Mouse (Mus musculus): ENCODE measurements around the gene Txn2.

Txn2 gene

DNA sequence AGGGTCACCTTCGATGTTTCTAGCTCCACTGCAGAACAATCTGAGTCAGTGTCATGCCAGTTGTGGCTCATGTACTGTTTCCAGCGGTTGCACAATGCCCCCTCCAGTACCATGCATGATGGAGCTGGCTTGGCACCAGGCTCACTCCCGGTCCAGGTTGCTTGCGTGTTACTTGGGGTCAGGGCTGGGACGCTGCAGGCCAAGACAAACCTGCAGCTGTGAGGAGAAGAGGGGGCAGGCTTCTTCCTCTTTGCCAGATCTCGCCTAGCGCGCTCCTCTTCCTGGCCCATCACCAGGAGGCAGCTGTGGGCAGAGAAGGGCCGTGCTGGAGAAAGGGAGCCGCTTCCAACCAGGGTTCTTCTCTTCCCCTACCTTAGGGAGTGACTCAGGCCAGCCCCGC is 5.5 kb upstream of the Txn2 start:
- DNase-seq (ENCODE audit: low read depth, low spot score): no peak

DNA sequence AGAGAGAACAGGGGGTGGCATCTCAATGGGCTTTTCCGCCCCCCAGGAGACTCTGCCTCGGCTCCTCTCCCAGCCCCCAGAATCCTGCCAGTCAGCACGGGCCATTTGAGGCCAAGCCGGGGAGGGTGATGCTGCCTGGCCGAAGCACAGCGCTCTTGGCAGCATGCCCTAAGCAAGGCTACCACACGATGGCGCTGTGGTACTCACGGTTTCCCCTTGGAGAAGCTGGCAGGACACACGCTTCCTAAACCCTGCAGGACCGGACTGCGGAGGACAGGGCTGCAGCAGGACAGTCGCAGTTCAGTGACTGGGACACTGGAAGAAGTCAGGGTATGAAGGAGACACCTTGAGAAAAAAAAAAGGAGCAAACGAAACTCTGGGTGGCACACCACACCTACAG is 5.0 kb upstream of the Txn2 start:
- DNase-seq (ENCODE audit: low read depth, low spot score): no peak

- no peak for DNase-seq (ENCODE audit: low read depth, low spot score)
Observed at GRCm38 (mm10) chr15:77933222-77933621, 4.4 kb upstream of the Txn2 start.

DNA sequence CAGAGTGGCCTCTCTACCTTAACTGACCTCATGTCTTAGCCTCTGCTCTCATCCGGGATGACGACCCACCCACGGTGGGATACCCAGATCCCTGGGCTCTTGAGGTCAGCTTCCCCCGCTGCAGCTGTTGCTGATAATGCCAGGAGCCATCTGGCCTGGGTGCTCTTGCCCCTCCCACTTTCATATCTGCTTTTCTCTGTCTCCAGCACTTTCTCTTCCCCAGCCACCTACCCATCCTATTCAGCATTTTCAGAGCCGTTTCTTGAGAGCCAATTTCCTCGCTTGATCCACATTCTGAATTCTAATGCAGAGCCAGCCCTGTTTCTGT is 2.8 kb upstream of the Txn2 start:
- no peak for DNase-seq (ENCODE audit: low read depth, low spot score)

GRCm38 (mm10) chr15:77930986-77931688 is 2.3 kb upstream of the Txn2 start:
- no peak for DNase-seq (ENCODE audit: low read depth, low spot score)

- no peak for DNase-seq (ENCODE audit: low read depth, low spot score)
Observed at GRCm38 (mm10) chr15:77929804-77930203, 998 bp upstream of the Txn2 start.

DNA sequence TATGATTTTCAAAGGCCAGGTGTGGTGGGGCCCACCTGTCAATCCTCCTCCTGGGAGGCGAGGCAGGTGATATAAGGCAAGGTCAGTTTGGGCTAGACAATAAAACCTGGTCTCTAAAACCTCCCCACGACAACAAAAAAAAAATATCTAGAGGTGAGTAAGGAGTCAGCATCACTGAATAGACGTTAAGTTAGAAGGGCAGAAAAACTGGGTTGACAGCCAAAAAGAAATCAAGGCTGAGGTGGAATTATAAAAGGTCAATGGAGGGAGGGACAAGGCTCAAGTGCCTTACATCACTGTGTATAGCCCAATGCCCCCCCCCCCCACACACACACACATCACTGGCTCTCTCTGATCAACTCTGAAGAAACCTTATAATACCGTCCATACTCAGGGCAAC is 715 bp downstream of the Txn2 start:
- no peak for DNase-seq (ENCODE audit: low read depth, low spot score)

- DNase-seq (ENCODE audit: low read depth, low spot score): no peak
Observed at GRCm38 (mm10) chr15:77926921-77927320, 1.9 kb downstream of the Txn2 start.

- DNase-seq (ENCODE audit: low read depth, low spot score): no peak
Observed at GRCm38 (mm10) chr15:77925195-77925594, 3.6 kb downstream of the Txn2 start.

DNA sequence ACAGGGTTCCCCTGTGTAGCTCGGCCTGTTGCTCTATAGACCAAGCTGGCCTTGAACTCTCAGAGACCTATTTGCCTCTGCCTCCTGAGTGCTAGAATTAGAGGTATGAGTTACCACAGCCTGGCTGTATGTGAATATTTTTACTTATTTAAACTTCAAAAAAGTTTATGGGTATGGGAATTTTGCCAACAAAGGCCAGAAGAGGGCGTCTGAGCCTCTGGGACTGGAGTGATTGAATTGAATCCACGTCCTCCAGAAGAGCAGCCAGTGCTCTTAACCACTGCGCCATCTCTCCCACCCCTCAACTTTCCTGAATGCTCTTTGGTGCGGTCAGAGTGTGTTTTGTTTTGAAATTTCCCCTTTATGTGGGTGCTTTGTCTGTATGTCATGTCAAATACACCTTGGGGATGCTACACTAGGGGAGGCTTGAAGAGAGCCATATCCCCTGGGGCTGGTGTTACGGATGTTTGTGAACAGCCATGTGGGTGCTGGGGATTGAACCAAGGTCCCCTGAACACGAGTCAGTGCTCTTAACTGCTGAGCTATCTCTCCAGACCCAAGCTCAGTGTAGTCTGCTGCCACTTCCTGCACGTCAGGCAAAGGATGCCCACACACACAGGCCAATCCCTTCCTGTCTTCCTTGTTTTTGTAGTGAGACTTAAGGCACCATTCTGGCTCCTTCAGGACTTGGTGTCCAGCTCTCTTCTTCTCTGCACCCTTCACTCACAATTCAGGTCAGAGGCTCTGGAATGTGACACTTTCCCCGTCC is 5.4 kb downstream of the Txn2 start:
- DNase-seq (ENCODE audit: low read depth, low spot score): no peak

GRCm38 (mm10) chr15:77922710-77923109 is 6.1 kb downstream of the Txn2 start:
- DNase-seq (ENCODE audit: low read depth, low spot score): no peak

DNA sequence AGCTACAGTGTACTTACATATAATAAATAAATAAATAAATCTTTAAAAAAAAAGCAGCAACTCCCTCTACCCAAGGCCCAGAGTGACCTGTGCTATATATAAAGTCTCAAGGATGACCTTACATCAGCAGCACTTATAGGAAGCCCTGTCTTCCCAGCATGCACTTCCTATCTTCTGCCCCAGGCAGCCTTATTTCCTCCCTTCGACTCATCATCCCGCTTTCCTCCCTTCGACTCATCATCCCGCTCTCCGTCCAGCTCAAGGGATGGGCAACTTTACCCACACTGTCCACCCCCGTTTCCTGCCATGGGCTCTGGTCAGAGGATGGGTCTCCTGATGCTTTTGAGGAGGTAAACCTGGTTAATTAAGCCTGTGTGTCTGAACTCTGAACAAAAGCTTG is 7.2 kb downstream of the Txn2 start:
- no peak for DNase-seq (ENCODE audit: low read depth, low spot score)

DNA sequence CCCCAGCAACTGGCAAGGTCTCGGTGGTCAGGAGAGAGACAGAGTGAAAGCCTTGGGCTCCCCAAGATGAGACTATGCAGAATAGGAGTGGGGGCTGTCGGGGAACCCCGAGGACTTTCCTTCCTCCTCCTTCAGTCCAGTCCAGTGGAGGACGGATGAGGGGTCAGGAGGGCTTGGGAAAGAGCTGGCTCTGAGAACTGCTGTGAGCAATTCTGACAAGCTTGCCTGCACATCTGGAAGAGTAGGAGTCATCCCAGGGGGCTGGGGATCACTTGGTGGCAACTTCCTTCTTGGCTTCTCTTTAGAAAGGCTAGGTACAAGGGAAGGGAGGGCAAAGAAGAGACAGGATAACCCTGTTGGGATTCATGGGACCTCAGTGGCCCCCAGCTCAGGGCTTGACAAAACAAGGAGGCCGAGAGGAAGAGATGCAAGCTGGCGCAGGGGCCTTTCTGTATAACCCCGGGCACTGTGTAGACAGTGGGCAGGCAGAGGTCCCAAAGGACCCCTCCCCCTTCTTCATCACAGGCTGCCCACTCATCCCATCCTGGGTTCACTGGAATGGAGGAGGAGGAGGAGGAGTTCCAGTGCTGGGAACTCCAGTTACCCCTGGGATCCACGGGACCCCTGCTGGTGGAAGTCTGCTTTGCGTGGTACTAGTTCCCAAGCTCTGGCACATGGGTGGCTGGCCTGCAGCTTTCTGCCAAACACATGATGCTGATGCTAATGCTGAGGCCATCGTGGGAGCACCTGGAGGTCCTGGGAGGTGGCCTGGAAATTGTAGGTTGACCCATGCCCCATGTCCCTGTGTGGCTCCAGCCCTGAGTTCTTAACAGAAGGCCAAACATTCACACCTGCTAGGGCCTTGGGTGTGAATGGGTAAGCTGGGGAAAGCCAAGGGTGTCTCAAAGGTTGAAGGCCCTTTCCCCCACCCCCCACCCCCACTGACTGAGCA is 8.0 kb downstream of the Txn2 start:
- DNase-seq (ENCODE audit: low read depth, low spot score): no peak

DNA sequence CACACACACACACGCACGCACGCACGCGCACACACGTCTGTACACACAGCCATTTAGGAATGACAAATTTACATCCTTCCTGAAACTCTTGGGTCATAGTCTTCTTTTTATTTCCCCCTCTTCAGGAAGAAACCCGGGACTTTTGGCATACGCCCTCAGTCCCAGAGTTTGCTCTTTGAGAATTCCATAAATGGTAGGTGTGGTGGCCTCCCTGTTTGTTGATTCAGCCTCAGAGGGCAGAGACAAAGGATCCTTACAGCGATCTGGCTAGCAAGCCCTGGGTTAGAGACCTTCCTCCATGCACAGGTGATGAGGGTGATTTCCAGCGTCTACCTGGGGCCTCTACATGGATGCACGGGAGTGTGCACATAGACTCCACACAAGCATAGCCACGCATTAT is 9.4 kb downstream of the Txn2 start:
- no peak for DNase-seq (ENCODE audit: low read depth, low spot score)

DNA sequence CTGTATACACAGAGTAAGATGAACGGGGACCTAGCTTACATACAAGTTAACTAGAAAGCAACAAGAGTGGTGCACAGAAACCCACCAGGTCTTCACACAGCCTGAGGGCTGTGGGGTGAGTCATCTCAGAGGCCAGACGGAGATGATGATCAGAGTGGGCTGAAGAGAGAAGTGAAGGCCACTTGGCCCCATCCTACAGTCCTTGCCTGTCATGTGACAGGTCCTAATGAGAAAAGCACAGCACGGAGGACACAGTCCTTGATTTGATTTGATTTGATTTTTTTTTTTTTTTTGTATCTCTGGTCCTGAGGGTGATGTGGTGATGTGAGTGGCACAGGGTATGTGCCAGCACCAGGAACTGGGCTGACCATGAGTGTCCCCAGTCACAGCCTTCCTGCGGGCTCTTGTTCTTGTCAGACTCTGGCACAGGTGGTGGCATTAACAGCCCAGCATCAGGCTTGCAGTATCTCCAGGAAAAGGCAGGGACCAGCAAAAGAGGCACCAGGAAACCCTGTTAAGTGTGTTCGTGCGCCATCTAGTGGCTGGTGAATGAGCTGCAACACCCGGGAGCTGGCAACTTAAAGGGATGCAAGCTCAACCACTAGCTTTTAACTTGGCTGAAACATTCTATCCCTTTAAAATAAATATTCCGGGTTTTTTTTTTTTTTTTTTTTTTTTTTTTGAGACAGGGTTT is 11.8 kb downstream of the Txn2 start:
- no peak for DNase-seq (ENCODE audit: low read depth, low spot score)

DNA sequence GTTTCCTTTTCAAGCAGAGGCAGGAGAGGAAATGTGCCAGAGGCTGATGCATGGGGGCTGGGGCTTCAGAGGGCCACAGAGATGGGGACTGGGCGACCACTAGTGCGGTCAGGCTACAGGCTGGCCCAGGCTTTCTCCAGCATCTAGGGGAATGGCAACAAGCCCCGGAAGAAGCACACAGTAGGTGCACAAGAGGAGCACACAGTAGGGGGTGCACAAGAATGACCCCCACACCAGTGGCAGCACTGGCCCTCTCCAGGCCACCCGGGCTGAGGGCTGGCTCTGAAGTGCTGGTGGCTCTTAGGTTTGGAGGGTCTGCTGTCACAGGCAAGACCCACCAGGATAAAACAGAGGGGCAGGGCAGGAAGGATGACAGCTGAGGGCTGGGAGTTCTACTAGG is 13.5 kb downstream of the Txn2 start:
- DNase-seq (ENCODE audit: low read depth, low spot score): no peak

DNA sequence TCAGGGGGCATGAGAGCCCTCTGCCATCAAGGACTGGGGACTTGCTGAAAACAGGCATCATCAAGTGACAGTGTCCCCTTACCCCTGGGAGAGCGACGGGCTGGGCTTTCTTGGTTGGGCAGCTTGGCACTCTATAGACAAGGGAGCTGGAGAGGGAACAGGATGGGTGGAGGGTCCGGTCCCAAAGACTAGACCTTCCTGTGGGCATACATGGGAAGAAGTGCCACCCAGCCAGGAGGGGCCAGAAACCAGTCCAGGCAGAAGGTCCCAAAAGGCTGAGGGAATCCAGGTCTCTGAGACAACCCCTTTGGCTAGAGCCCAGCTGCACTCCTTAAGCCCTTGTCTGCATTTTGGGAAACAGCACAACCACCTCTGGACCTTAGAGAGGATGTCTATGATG is 14.3 kb downstream of the Txn2 start:
- DNase-seq (ENCODE audit: low read depth, low spot score): no peak

GRCm38 (mm10) chr15:77913054-77913453 is 15.8 kb downstream of the Txn2 start:
- no peak for DNase-seq (ENCODE audit: low read depth, low spot score)

GRCm38 (mm10) chr15:77912585-77912984 is 16.2 kb downstream of the Txn2 start:
- no peak for DNase-seq (ENCODE audit: low read depth, low spot score)

GRCm38 (mm10) chr15:77912048-77912447 is 16.8 kb downstream of the Txn2 start:
- DNase-seq (ENCODE audit: low read depth, low spot score): no peak

- DNase-seq (ENCODE audit: low read depth, low spot score): no peak
Observed at GRCm38 (mm10) chr15:77911065-77911464, 17.7 kb downstream of the Txn2 start.

Data from brain, embryonic 18.5 days (tissue).